Mouse (Mus musculus) neural tube, embryonic 11.5 days (tissue): ENCODE results near the gene Mapk13. TPM values are rescaled to one million over a fixed set of nuclear protein-coding genes. Genes with fewer than 3 reads are reported as not detected.

ENCODE experiments used
- ATAC-seq: fragments of 200-750 bp; cut with Nextera tagmentation; 2 replicates; pipeline ENCODE4 v1.8.0; 2017; ENCODE audit warnings: moderate number of reproducible peaks, mild to moderate bottlenecking, moderate TSS enrichment, moderate library complexity; ENCODE audit not compliant: insufficient read depth, low FRiP score, low TSS enrichment
- DNase-seq: peaks from one replicate; pipeline ENCODE4 v3.0.0-alpha.2; 2015; ENCODE audit warnings: low spot score
- H3K27ac ChIP-seq: fragments of 300-500 bp; sonication (generic); 2 replicates; pipeline ENCODE4 v1.5.1; 2014; ENCODE audit warnings: low read depth, mild to moderate bottlenecking, low read length
- H3K27me3 ChIP-seq: fragments of 300-500 bp; sonication (generic); 2 replicates; pipeline ENCODE4 v1.6.1; 2014; ENCODE audit warnings: mild to moderate bottlenecking, low read length, mixed read lengths; ENCODE audit not compliant: control insufficient read depth, insufficient read depth
- H3K36me3 ChIP-seq: fragments of 300-500 bp; sonication (generic); 2 replicates; pipeline ENCODE4 v1.6.1; 2014; ENCODE audit warnings: mild to moderate bottlenecking, low read length, moderate library complexity, mixed read lengths; ENCODE audit not compliant: control insufficient read depth, insufficient read depth
- H3K4me1 ChIP-seq: fragments of 300-500 bp; sonication (generic); 2 replicates; pipeline ENCODE4 v1.6.1; 2014; ENCODE audit warnings: low read length, mixed read lengths; ENCODE audit not compliant: control insufficient read depth, insufficient read depth
- H3K4me2 ChIP-seq: fragments of 300-500 bp; sonication (generic); 2 replicates; pipeline ENCODE4 v1.6.1; 2014; ENCODE audit warnings: low read depth, mild to moderate bottlenecking, moderate library complexity
- H3K4me3 ChIP-seq: fragments of 300-500 bp; sonication (generic); 2 replicates; pipeline ENCODE4 v1.5.1; 2014; ENCODE audit warnings: low read depth, low read length
- H3K9ac ChIP-seq: fragments of 300-500 bp; sonication (generic); 2 replicates; pipeline ENCODE4 v1.6.1; 2014; ENCODE audit warnings: mild to moderate bottlenecking, low read length
- H3K9me3 ChIP-seq: fragments of 300-500 bp; sonication (generic); 2 replicates; pipeline ENCODE4 v1.6.1; 2016; ENCODE audit warnings: low read length; ENCODE audit not compliant: control insufficient read depth
- WGBS: fragments of 180-500 bp; shearing (Covaris S2); extraction: QIAGEN DNeasy Blood & Tissue Kit; methylation state at CpG from one replicate; pipeline ENCODE4 v1.1.7; 2014; 5-methylcytosine and 5-hydroxymethylcytosine counted together
- polyA plus RNA-seq: library from polyadenylated mRNA; unstranded; fragments of >200 nt; fragmentation: Nextera tagmentation; extraction: Ambion mirVana; gene quantifications from 2 replicates; pipeline ENCODE4 v1.2.1, GENCODE M21; 2014

Gene Mapk13
- polyA plus RNA-seq, 1 experiment from 2014 or later, result 1.8 TPM

DNA sequence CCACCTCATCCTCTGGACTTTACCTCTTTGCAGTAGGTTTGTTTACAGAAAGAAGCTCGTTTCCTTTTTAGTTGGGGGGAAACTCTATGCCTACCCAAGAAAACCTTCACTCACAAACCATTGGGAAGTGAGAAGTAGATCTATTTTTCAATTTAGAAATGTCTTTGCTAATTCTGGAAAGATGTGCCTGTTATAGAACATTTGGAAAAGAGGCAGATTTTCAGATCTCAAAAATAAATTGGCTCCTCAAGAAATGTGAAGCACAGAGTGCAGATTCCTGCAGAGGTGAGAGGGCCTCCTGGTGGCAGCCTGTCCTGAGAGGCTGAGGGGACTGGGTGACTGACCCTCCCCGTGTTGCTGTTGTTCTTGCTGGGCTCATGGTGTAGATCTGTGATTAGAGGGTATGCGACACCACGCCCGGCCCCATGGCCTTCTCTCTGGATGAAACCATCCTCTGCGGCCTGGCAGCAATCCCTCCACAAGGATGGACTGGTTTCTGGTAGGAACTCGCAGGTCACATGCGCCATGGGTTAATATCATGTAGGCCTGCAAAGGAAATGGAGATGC is 58.7 kb downstream of the Mapk13 start:
- Histone ChIP-seq H3K4me3 (no peak overlapping the region), H3K4me1 (no peaks in the 10 kb centered on the region), H3K27ac (no peak overlapping the region), H3K36me3 (peaks cover 18% of the 10 kb centered on the region), H3K9ac (no peak overlapping the region), H3K9me3 (no peaks in the 10 kb centered on the region), H3K27me3 (no peaks in the 10 kb centered on the region), H3K4me2 (no peak overlapping the region)
- WGBS, result 90% methylated on average over 8 of the region's 8 CpGs
- ATAC-seq (no peak), DNase-seq (no peak)

DNA sequence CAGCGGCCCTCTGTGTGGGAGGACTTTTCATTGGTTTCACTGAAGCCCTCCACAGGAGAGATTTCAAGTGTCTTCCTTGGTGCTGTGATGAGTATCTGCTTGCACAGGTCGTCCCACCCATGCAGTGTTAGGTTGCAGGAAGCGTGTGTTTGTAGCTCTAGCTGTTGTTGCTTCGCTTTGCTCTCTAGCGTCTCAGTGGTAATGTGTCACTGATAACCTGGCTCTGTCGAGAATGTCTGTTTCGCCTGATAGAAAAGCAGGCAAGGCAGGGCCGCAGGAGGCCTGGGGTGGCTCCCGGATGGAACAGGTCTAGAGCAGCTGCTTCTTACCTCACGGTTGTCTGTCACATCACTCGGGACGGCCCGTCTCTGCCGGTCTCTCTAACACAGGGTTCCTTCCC is 60.0 kb downstream of the Mapk13 start:
- H3K4me1 ChIP-seq, result no peaks in the 10 kb centered on the region
- no peak overlapping the region for H3K9ac ChIP-seq
- DNase-seq (no peak), ATAC-seq (no peak)
- peaks cover 13% of the 10 kb centered on the region for H3K36me3 ChIP-seq
- 84% methylated on average over 14 of the region's 14 CpGs for WGBS
- no peak overlapping the region for H3K4me2 ChIP-seq
- no peak overlapping the region for H3K27ac ChIP-seq
- no peaks in the 10 kb centered on the region for H3K27me3 ChIP-seq
- no peak overlapping the region for H3K4me3 ChIP-seq
- no peaks in the 10 kb centered on the region for H3K9me3 ChIP-seq

Other genes with a start within 250 kb of the Mapk13 start
- not detected in 2 replicates for gene Armc12, start 238.5 kb upstream of the Mapk13 start, polyA plus RNA-seq
- gene Clpsl2, start 219.9 kb upstream of the Mapk13 start, polyA plus RNA-seq, result not detected in 2 replicates
- gene Clps, start 208.5 kb upstream of the Mapk13 start, polyA plus RNA-seq, result not detected in 2 replicates
- gene Lhfpl5, start 193.7 kb upstream of the Mapk13 start, polyA plus RNA-seq, result 1.8 and 2.4 TPM in 2 replicates
- gene Srpk1, start 146.6 kb upstream of the Mapk13 start, polyA plus RNA-seq, result 109 and 117 TPM in 2 replicates
- gene Slc26a8, start 79.1 kb upstream of the Mapk13 start, polyA plus RNA-seq, result 0.62 and 0.80 TPM in 2 replicates
- 46.6 and 52.5 TPM in 2 replicates for gene Mapk14, start 78.0 kb upstream of the Mapk13 start, polyA plus RNA-seq
- gene AC170998.1, start 43.2 kb upstream of the Mapk13 start, polyA plus RNA-seq, result 0.95 and 1.1 TPM in 2 replicates
- 9.0 and 9.3 TPM in 2 replicates for gene Brpf3, start 31.8 kb downstream of the Mapk13 start, polyA plus RNA-seq
- not detected in 2 replicates for gene Pnpla1, start 89.1 kb downstream of the Mapk13 start, polyA plus RNA-seq
- 0.15 and 0.23 TPM in 2 replicates for gene 4930539E08Rik, start 146.0 kb downstream of the Mapk13 start, polyA plus RNA-seq
- gene Pxt1, start 174.5 kb downstream of the Mapk13 start, polyA plus RNA-seq, result not detected in 2 replicates
- 109 and 118 TPM in 2 replicates for gene Kctd20, start 182.7 kb downstream of the Mapk13 start, polyA plus RNA-seq
- 141 and 145 TPM in 2 replicates for gene Stk38, start 238.7 kb downstream of the Mapk13 start, polyA plus RNA-seq